Mouse (Mus musculus): ENCODE data around the gene Txlna.

GRCm38 (mm10) chr4:129641756-129642155 is 891 bp upstream of the Txlna start:
- no peak for TF ChIP-seq EP300 (IDR thresholded peaks at IDR 0.05; ENCODE audit: low read depth)
- no peak for TF ChIP-seq CTCF (IDR thresholded peaks at IDR 0.05; ENCODE audit: low read depth)
